Mouse (Mus musculus) kidney, adult 8-10 months (tissue): ENCODE data around the gene Cpne4.
A peak's percentile ranks its signal among the peaks of the same experiment; 100 is the strongest.

Source experiments
- DNase-seq, 2 experiments: peaks; one replicate each; pipeline ENCODE4 v3.0.0; 2022

Gene Cpne4

GRCm38 (mm10) chr9:104546986-104547385, at the start of gene Cpne4:
Cpne4 (plus strand) TSS chr9:104547286.
- DNase-seq: no peak

DNA sequence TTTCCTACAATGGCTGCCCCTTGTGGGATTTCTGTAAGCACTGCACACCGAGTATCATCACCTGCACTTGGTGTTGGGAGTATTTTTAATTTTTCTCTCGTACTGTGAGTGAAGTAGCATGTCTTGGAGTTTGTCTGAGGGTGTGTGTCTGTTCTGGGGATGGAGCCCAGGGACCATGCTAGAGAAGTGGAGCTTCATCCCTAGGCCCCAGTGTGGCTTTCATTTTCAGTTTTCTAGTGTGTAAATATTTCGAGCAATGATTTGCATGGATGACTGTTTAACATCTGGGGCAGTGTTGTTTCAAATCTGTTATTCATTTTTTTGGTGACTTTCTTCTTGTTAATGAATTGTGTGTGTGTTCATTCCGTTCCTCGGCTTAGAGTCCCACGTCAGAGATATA, 31.9 kb upstream of the Cpne4 start:
- no peak for DNase-seq

DNA sequence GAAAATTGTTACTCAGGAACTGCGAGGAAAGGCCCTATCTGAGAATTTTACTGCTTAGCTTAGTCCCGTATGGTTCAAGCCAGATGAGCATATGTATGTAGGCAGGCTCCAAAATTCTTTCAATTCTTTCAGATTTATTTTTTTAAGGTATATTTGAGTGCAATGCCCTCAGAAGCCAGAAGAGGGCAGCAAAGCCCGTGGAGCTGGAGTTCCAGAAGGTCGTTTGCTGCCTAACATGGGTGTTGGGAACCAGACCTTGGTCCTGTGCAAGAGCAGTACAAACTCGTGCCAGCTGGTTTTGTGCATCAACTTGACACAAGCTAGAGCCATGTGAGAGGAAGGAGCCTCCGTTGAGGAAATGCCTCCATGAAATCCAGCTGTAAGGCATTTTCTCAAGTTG, 11.6 kb upstream of the Cpne4 start:
- DNase-seq: peak in 1 of 2 experiments; percentile 4

- no peak for DNase-seq
These were observed 18.7 kb downstream of the Cpne4 start for GRCm38 (mm10) chr9:104565815-104566214.

DNA sequence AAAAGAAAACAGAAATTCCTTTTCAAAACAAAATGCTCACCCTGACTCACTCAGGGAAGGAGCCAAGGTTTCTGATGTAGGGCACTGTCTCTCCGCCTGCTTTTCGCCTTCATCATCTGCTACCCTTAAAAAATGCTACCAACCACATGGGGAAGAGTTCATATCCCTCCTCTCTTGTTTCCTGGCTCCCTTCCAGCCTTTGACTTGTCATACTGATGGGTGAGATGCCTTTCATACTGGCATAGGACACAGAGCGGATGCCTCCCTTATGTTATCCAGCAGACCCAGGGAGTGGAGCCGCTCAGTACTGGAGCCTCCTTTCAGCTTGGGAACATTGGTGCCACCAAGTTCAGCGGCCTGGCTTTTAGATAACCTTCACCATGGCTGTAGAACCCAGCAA, 19.4 kb downstream of the Cpne4 start:
- no peak for DNase-seq

GRCm38 (mm10) chr9:104567096-104567495, 20.0 kb downstream of the Cpne4 start:
- DNase-seq: no peak

DNA sequence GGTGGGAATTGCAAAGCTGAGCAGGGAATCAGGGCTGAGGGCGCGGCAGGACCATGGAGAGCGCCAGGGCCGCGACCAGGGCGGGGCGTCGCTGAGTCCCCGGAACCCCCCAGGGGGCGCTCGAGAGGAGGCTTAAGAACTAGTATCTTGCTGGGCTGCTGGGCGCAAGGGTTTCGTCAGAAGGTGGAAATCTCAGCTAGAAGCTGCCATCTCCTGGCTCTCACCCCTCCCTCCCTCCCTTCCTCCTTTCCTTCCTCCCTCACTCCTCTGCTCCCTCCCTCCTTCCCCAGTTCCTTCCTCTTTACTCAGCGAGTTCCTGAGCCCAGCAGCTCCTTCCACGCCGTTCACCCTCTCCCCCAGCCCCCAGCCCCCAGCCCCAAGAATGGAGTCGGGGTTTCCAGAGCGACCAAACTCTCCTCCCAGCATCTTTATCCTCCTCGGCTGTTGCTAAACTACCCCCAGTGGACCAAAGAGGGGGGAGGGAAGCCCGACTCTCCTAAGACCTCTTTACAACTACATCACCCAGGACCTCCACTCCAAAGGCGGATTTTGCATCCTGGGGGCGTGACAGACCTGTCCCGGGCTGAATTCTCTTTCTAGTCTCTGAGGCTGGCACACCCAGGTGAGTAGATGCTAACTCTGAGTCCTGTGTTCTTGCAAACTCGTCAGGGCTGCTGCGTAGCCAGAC, 22.5 kb downstream of the Cpne4 start:
- peak; percentile 40 to 81 for DNase-seq

GRCm38 (mm10) chr9:104572856-104573255, 25.8 kb downstream of the Cpne4 start:
- no peak for DNase-seq

- peak; percentile 34 to 59 for DNase-seq
These were observed 27.4 kb downstream of the Cpne4 start for GRCm38 (mm10) chr9:104574476-104574875.

DNA sequence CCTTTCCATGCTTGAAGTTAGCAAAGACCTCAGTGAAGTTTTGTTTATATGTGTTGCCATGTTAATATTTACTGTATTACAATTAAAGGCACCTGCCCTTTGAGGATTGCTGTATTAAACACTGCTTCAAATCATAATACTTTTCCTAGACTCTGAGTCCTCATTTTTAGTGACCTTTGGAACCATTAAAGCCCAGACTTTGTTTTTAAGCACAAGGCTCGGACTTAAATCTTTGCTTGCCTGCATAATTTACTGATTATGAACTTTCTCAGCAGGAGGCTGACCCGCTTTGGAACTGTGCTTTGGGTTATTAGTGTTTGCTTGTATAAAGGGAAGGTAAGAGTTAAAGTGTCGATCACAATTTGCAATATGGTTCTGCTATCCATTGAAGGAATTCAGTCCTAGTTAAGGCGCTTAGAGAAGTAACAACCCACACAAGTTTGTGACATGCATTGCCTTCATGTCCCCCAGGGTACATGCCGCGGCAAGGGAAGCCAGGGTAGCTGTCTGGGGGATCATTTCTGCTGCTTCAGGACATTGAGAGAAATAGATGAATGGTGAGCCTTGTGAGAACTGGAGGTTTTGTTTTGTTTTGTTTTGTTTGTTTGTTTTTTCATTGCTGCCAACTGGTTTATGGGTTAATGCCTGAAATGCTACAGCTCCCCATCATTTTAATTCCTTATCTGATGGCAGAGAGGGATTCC, 35.0 kb downstream of the Cpne4 start:
- DNase-seq: peak; percentile 24 to 48

DNA sequence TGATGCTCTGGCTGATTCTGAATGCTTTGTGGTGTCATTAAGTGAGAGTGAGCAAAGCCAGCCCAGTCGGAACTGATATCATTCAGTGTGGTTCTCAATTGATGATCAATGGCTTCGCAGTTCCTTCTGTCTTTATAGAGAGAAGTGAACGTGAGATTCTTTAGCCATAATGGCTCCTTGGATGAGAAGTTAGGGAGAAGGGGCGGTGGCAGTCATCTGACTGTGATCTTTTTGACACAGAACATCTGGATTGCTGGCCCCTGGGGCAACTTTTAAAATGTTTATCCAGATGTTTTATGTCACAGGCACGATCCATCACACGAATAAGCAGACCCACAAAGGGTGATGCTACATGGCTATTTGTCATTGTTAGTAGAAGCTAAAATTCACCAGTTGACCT, 35.6 kb downstream of the Cpne4 start:
- DNase-seq: no peak

GRCm38 (mm10) chr9:104594550-104594949, 47.5 kb downstream of the Cpne4 start:
- DNase-seq: peak; percentile 69 to 73

DNA sequence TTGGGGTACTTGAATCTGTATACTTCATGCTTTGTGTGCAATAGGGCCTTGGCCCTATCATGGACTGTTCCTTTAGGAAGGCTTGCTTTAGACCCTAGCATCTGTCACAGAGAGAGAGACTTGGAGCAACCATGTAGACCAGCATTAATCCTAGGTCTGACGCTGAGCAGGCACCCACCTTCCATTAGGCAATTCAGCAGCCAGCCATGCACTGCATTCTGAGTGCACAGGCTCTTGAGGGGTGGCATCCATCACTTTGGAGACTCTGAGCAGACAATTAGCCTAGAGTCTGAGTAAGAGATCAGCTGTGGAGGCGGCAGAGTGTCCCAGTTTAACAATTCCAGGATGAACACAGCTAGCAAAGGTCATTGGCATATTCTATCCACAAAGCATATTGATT, 47.9 kb downstream of the Cpne4 start:
- no peak for DNase-seq

DNA sequence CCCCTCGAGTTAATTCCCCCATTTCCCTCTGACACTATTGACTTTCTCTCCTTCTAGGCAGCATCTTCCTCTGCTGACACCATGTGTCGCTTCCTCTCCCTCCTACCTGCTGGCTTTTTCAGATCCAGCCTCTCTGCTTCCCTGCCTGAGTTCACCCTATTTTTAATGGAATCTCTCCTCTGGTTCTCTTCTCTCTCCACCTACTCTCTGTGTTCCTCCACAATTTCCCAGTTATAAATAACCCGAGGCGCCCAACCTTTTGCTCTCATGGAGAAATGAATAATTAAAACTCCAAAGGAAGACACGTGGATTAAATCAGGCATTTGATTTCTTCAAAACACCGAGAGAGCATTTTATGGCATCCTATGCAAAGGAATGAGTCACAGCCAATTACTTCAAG, 65.4 kb downstream of the Cpne4 start:
- no peak for DNase-seq

DNA sequence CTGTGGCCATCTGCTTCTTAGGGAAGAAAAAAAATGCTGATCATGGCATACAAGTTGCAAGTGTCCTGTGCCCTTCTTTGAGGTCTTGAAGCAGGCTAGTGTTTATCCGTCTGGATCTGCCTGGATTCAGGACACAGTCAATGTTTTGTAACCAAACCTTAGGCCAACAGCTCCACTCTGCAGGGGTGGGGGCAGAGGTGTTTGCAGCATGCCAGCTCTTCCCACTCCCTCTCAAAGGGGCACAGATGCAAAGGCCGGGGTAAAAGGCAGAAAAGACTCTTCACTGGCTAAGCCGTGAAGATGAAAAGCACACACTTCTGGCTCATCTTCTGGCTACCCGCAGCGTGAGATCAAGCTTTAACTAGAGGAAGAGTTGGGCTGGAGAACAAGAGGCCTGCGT, 69.6 kb downstream of the Cpne4 start:
- DNase-seq: peak; percentile 53 to 84

- DNase-seq: peak; percentile 26 to 53
These were observed 76.5 kb downstream of the Cpne4 start for GRCm38 (mm10) chr9:104623564-104623963.

DNA sequence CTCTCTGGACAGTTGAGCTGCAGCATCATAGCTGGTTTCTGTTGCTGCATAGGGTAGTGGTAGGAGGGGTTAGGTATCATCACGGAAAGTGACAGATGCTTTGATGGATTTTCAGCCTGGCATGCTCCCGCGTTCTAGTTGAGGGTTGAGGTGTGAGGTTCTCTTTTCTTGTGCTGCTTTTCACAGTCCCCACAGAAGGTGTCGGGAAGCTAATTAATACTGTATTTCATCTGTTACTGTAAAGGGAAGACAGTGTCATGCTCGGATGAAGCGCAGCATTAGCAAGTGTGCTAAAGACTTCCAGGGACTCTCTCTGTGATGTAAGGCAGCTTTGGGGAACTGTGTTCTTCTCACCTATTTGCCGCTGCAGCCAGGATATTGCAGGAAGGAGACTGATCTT, 80.7 kb downstream of the Cpne4 start:
- no peak for DNase-seq

GRCm38 (mm10) chr9:104629282-104629681, 82.2 kb downstream of the Cpne4 start:
- DNase-seq: no peak

DNA sequence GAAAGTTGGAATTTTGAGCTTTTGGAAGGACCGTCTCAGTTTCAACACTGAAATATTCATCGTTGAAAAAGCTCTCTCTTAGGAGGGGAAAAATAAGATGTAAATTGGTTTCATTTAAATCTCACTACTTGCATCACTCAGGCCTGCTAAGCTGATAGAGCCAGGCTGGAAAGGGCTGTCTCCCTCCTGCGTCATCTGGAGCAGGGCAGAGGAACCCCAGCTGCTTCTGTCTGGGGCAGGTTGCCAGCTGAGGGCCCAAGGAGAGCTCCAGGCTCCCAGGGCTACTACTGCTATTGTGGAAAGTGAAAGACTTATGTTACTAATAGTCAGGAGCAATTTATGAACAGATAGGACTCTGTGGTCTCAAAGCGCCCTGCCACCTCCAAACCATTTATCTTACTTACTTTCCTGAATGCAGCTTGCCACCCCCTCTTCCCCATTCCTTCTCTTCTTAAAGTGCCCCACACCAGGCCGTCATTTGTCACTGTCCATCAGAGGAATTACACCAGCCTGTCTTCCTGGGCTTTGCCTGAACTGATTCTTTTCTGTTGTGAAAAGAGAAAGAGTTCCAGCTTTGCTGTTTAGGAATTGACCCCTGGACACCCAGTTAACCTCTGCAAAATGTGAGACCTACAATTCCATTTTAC, 99.4 kb downstream of the Cpne4 start:
- DNase-seq: no peak

GRCm38 (mm10) chr9:104652691-104653261, 105.7 kb downstream of the Cpne4 start:
- DNase-seq: no peak

GRCm38 (mm10) chr9:104659758-104660157, 112.7 kb downstream of the Cpne4 start:
- no peak for DNase-seq

GRCm38 (mm10) chr9:104676665-104677064, 129.6 kb downstream of the Cpne4 start:
- no peak for DNase-seq

GRCm38 (mm10) chr9:104678571-104678970, 131.5 kb downstream of the Cpne4 start:
- peak; percentile 88 to 92 for DNase-seq

DNA sequence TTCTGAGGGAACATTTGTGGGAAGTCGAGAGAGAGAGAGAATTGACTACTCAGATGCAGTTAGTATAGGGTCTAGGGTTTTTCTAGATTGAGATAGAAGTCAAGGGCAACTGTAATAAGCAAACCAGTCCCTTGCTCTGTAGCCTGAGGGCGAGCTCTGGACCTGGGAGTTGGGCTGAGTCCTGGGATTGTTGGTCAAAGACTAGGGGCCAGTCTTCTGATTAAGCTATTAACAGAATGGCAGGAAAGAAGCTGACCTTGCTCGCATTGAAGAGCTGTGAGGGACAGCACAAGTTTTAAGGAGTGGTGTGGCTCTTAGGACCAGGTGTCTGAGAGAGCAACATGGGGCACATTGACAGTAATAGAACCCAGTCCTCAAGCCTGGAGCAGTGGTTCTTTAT, 140.0 kb downstream of the Cpne4 start:
- DNase-seq: peak; percentile 25 to 28
